In the genomic region with DNA sequence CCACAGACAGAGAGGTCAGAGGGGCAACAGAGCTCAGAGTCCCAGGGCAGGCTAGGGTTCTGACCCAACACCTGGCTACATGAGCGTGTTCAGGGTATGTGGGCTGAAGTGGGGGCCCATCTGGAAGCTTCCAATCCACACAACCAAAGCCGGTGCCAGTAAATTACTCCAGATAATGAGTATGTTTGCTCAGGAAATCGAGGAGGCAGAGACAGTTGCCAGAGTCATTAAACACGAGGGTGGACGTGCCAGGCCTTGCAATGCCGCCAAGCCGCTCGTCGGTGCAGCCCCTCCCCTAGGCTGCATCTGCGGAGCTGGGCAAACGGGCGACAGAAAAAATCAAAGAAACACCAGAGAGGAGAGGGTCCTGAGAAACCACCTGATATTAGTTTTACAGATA, we compare ENCODE assay signal across 16 mouse cellular contexts.
A peak's percentile ranks its signal among the peaks of the same experiment; 100 is the strongest.
DNase-seq lines count a peak whose midpoint lies in the region; ATAC-seq and TF ChIP-seq lines count a peak whose summit lies in the region.
"Had no signal": no experiment of that assay in that cellular context is flagged by ENCODE, and none has a peak within 500 bp of the region (broad histone marks: within the 10 kb centered on the region; RNA-seq: fewer than 3 reads in every experiment).

No protein-coding gene starts in this region.

- TF ChIP-seq CTCF in brain, embryonic 14.5 days (IDR thresholded peaks at IDR 0.05; ENCODE audit: borderline replicate concordance, extremely low read depth, insufficient read depth, insufficient read length): no peak

- no peak overlapping the region for H3K4me3 ChIP-seq in forebrain, embryonic 13.5 days
- H3K4me3 ChIP-seq in forebrain, embryonic 11.5 days (ENCODE audit: low read depth, low read length): no peak overlapping the region
- H3K4me3 ChIP-seq: embryonic facial prominence, embryonic 12.5 days; gastrocnemius, adult 2 months; heart, embryonic 15.5 days had no signal

- WGBS in forebrain, embryonic 13.5 days: 59% methylated on average over 12 of the region's 12 CpGs
- WGBS in forebrain, embryonic 11.5 days: 85% methylated on average over 12 of the region's 12 CpGs

- ATAC-seq in forebrain, embryonic 13.5 days: peak; percentile 36; the same call in 1 of the 2 replicates
- no peak for ATAC-seq in forebrain, embryonic 11.5 days (replicated peaks; ENCODE audit: low FRiP score)

- no peaks in the 10 kb centered on the region for H3K27me3 ChIP-seq in forebrain, embryonic 13.5 days
- H3K27me3 ChIP-seq in forebrain, embryonic 11.5 days (ENCODE audit: control insufficient read depth, insufficient read depth, low read length): no peaks in the 10 kb centered on the region
- H3K27me3 ChIP-seq: embryonic facial prominence, embryonic 12.5 days; heart, embryonic 15.5 days had no signal

- no peak for TF ChIP-seq POLR2A in brain, embryonic 14.5 days (IDR thresholded peaks at IDR 0.05; ENCODE audit: borderline replicate concordance, extremely low read depth, insufficient read depth, insufficient read length, poor library complexity, severe bottlenecking)

- H3K27ac ChIP-seq in forebrain, embryonic 13.5 days: peak overlapping the region; percentile 7; the same call in 1 of the 2 replicates
- no peak overlapping the region for H3K27ac ChIP-seq in forebrain, embryonic 11.5 days (ENCODE audit: low read depth, low read length)
- H3K27ac ChIP-seq: embryonic facial prominence, embryonic 12.5 days; gastrocnemius, adult 2 months; heart, embryonic 15.5 days; liver, embryonic 14.5 days had no signal

- H3K9ac ChIP-seq in forebrain, embryonic 13.5 days: no peak overlapping the region
- no peak overlapping the region for H3K9ac ChIP-seq in forebrain, embryonic 11.5 days (ENCODE audit: low read length)
- H3K9ac ChIP-seq: embryonic facial prominence, embryonic 12.5 days; heart, embryonic 15.5 days; liver, embryonic 14.5 days had no signal

- DNase-seq in forebrain, embryonic 11.5 days (ENCODE audit: low spot score): no peak
- peak; percentile 9 to 31 for DNase-seq in left cerebral cortex, adult 9 months (ENCODE audit: low spot score in 2 of 2)
- DNase-seq in left cerebral cortex, postnatal 36 days (ENCODE audit: low spot score in 2 of 2): no peak
- DNase-seq in brain, embryonic 14.5 days (ENCODE audit: low read depth): peak; percentile 88
- peak; percentile 25 to 54 for DNase-seq in layer of hippocampus, postnatal 36 days
- no peak for DNase-seq in adrenal gland, postnatal 36 days
- DNase-seq in T-cell, adult 2 months (ENCODE audit: low spot score): no peak
- DNase-seq: adrenal gland, adult 2 months; cerebellum, adult 11 months; gastrocnemius, adult 2 months; kidney, adult 11 months; thymus, adult 18-20 months had no signal

- no peak overlapping the region for H3K4me2 ChIP-seq in forebrain, embryonic 13.5 days
- H3K4me2 ChIP-seq in forebrain, embryonic 11.5 days (ENCODE audit: low read depth, low read length, severe bottlenecking): no peak overlapping the region
- H3K4me2 ChIP-seq: embryonic facial prominence, embryonic 12.5 days; heart, embryonic 15.5 days had no signal

- no peaks in the 10 kb centered on the region for H3K4me1 ChIP-seq in forebrain, embryonic 13.5 days
- no peaks in the 10 kb centered on the region for H3K4me1 ChIP-seq in forebrain, embryonic 11.5 days (replicated peaks; ENCODE audit: control insufficient read depth, insufficient read depth, low read length)
- H3K4me1 ChIP-seq: embryonic facial prominence, embryonic 12.5 days; heart, embryonic 15.5 days had no signal

- intact Hi-C loops in left cerebral cortex, postnatal 36 days (cut with DNase I): no loop called here

- no peaks in the 10 kb centered on the region for H3K9me3 ChIP-seq in forebrain, embryonic 13.5 days (replicated peaks)
- no peaks in the 10 kb centered on the region for H3K9me3 ChIP-seq in forebrain, embryonic 11.5 days (ENCODE audit: control insufficient read depth, low read length)
- H3K9me3 ChIP-seq: embryonic facial prominence, embryonic 12.5 days; heart, embryonic 15.5 days had no signal

- no peaks in the 10 kb centered on the region for H3K36me3 ChIP-seq in forebrain, embryonic 13.5 days (ENCODE audit: poor library complexity, severe bottlenecking)
- H3K36me3 ChIP-seq in forebrain, embryonic 11.5 days (ENCODE audit: control insufficient read depth, insufficient read depth, low read length): no peaks in the 10 kb centered on the region
- H3K36me3 ChIP-seq: embryonic facial prominence, embryonic 12.5 days; heart, embryonic 15.5 days had no signal

Comparison
In these comparisons a context has a peak if more than half of its experiments do, and no peak if none do; other contexts are left out.
1. DNase-seq: peak in left cerebral cortex, adult 9 months (2 of 2), brain, embryonic 14.5 days (single experiment) and layer of hippocampus, postnatal 36 days (2 of 2); none in forebrain, embryonic 11.5 days (single experiment), left cerebral cortex, postnatal 36 days (0 of 2), adrenal gland, postnatal 36 days (0 of 2) and T-cell, adult 2 months (single experiment).